Mouse (Mus musculus) megakaryocyte, embryonic 14.5 days (primary cell): ENCODE results near the gene Snap91. TPM values are rescaled to one million over a fixed set of nuclear protein-coding genes. Genes with fewer than 3 reads are reported as not detected.

Source experiments
- H3K27me3 ChIP-seq: replicated peaks from 2 replicates; pipeline ENCODE3; 2012; ENCODE audit warnings: inconsistent platforms
- H3K36me3 ChIP-seq: replicated peaks from 2 replicates; pipeline ENCODE3; 2012; ENCODE audit warnings: low read length, inconsistent platforms, mixed read lengths
- H3K4me1 ChIP-seq: 2 replicates; pipeline ENCODE4 v1.6.1; 2012; ENCODE audit warnings: inconsistent platforms
- H3K4me3 ChIP-seq: replicated peaks from 2 replicates; pipeline ENCODE3; 2012; ENCODE audit warnings: moderate library complexity, mild to moderate bottlenecking, inconsistent platforms
- H3K9me3 ChIP-seq: 2 replicates; pipeline ENCODE4 v1.6.1; 2012; ENCODE audit warnings: inconsistent platforms
- FLI1 ChIP-seq: IDR thresholded peaks from 2 replicates; pipeline ENCODE4 v1.6.1; 2012; ENCODE audit warnings: low read length, inconsistent platforms, mixed read lengths
- GATA1 ChIP-seq: IDR thresholded peaks from 3 replicates; pipeline ENCODE4 v1.6.1; 2012; ENCODE audit warnings: mixed read lengths, low read length, inconsistent platforms, borderline replicate concordance
- polyA plus RNA-seq: library from polyadenylated mRNA; stranded (reverse); fragments of >175 nt; gene quantifications from 2 replicates; pipeline ENCODE4 v1.2.3, GENCODE M21; 2012; ENCODE audit warnings: low replicate concordance; ENCODE audit not compliant: insufficient read depth

The Snap91 gene
- polyA plus RNA-seq, 1 experiment = not detected

- H3K4me3 ChIP-seq = no peak overlapping the region
- TF ChIP-seq GATA1 (no peak), FLI1 (no peak)
These were observed 145.7 kb downstream of the Snap91 start for GRCm38 (mm10) chr9:86734795-86735194.

GRCm38 (mm10) chr9:86734357-86734756, 146.1 kb downstream of the Snap91 start:
- Histone ChIP-seq H3K4me3 (no peak overlapping the region), H3K36me3 (no peaks in the 10 kb centered on the region), H3K27me3 (no peaks in the 10 kb centered on the region), H3K9me3 (no peaks in the 10 kb centered on the region), H3K4me1 (peaks cover 27% of the 10 kb centered on the region)
- TF ChIP-seq FLI1 = no peak
- no peak for TF ChIP-seq GATA1

More at GRCm38 (mm10) chr9:86734795-86735194, 145.7 kb downstream of the Snap91 start:
- Histone ChIP-seq H3K9me3 (no peaks in the 10 kb centered on the region), H3K27me3 (no peaks in the 10 kb centered on the region), H3K36me3 (no peaks in the 10 kb centered on the region), H3K4me1 (peaks cover 27% of the 10 kb centered on the region)

DNA sequence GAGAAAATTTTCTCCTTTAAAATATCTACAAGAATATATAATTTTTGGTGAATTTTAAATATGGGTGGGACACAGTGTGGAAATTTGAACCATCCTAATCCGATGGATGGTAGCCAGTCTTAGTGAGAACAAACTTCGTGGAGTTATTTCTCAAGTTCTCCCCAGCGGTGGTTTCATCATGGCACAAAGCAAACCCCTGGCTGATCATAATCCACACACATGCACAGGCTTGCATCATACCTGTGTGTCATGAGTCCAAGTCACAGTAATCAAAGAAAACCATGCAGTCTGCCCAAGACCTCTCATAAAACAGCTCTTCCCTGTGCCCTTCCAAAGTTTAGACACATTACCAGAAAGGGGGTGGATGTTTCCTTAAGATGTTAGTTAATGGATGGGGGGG, 150.6 kb downstream of the Snap91 start:
- no peaks in the 10 kb centered on the region for H3K36me3 ChIP-seq
- no peaks in the 10 kb centered on the region for H3K27me3 ChIP-seq
- no peak for TF ChIP-seq FLI1
- no peak for TF ChIP-seq GATA1
- no peaks in the 10 kb centered on the region for H3K9me3 ChIP-seq
- no peak overlapping the region for H3K4me3 ChIP-seq
- H3K4me1 ChIP-seq = peaks cover 27% of the 10 kb centered on the region

DNA sequence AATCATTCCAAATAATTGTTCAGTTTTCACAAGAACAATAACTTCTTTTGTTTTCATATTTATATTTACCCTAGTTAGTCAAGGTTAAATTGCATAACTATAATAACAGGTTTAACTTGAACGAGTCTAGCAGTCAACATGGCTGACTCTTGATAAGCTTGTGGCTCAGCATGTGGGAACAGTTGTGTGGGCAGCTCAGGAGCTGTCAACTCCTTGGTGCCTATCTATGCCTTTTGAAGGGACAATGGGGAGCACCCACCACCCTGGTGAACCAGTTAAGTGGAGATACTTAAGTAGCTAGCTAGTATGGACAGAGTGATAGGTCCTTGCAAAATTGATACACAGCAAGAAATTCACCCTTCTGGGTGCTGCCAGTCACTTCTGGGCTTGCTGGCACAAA, 151.4 kb downstream of the Snap91 start:
- Histone ChIP-seq H3K27me3 (no peaks in the 10 kb centered on the region), H3K36me3 (no peaks in the 10 kb centered on the region), H3K9me3 (no peaks in the 10 kb centered on the region), H3K4me1 (peaks cover 27% of the 10 kb centered on the region), H3K4me3 (no peak overlapping the region)
- TF ChIP-seq GATA1 = no peak
- TF ChIP-seq FLI1 = no peak

GRCm38 (mm10) chr9:86728214-86728814, 152.1 kb downstream of the Snap91 start:
- H3K4me1 ChIP-seq = peaks cover 29% of the 10 kb centered on the region
- TF ChIP-seq FLI1 (no peak), GATA1 (no peak)
- no peaks in the 10 kb centered on the region for H3K27me3 ChIP-seq
- H3K9me3 ChIP-seq = no peaks in the 10 kb centered on the region
- no peaks in the 10 kb centered on the region for H3K36me3 ChIP-seq
- H3K4me3 ChIP-seq = no peak overlapping the region

DNA sequence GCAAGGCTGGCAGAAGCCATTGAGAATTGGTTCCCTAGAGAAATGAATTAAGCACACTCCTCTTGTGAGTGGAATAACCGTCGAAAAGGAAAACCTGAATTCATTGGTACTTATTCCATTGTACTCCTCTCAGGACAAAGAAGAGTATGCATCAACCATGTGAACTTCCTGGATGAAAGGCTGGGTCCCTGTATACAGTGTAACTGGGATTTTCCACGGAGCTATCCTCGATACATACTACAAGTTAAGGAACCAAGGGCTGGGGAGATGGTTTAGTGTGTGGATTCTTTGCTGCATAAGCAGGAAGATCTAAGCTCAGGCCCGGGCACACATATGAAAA, 154.1 kb downstream of the Snap91 start:
- TF ChIP-seq GATA1 (no peak), FLI1 (no peak)
- H3K4me1 ChIP-seq = peaks cover 30% of the 10 kb centered on the region
- no peak overlapping the region for H3K4me3 ChIP-seq
- H3K36me3 ChIP-seq = no peaks in the 10 kb centered on the region
- no peaks in the 10 kb centered on the region for H3K27me3 ChIP-seq
- H3K9me3 ChIP-seq = no peaks in the 10 kb centered on the region

GRCm38 (mm10) chr9:86725604-86726380, 154.7 kb downstream of the Snap91 start:
- Histone ChIP-seq H3K4me1 (peaks cover 30% of the 10 kb centered on the region), H3K27me3 (no peaks in the 10 kb centered on the region), H3K4me3 (no peak overlapping the region), H3K9me3 (no peaks in the 10 kb centered on the region), H3K36me3 (no peaks in the 10 kb centered on the region)
- TF ChIP-seq GATA1 (no peak), FLI1 (no peak)

GRCm38 (mm10) chr9:86725066-86725465, 155.4 kb downstream of the Snap91 start:
- Histone ChIP-seq H3K4me1 (peaks cover 30% of the 10 kb centered on the region), H3K27me3 (no peaks in the 10 kb centered on the region), H3K4me3 (no peak overlapping the region), H3K9me3 (no peaks in the 10 kb centered on the region), H3K36me3 (no peaks in the 10 kb centered on the region)
- TF ChIP-seq FLI1 = no peak
- no peak for TF ChIP-seq GATA1

GRCm38 (mm10) chr9:86720794-86721193, 159.7 kb downstream of the Snap91 start:
- Histone ChIP-seq H3K27me3 (no peaks in the 10 kb centered on the region), H3K36me3 (no peaks in the 10 kb centered on the region), H3K9me3 (no peaks in the 10 kb centered on the region), H3K4me1 (peaks cover 7% of the 10 kb centered on the region; the same call in 1 of the 2 replicates), H3K4me3 (no peak overlapping the region)
- TF ChIP-seq FLI1 (no peak), GATA1 (no peak)

DNA sequence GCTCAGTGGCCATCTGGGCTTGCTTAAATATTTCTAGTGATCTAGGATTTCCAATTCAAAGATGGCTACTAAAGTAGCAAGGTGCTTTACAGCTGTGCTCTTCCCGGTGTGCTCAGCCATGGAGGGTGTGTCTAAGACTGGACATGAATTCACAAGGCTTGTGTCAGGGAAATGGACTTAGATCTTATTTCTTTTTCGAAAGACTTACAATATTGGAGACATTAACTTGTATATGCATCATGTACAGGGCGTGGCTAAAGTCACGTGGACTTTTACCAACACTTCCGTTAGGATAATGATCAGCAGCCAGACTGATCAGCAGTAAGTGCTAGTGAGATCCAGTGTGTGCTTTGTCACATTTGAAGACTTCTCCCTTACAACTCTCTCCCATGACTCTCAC, 160.2 kb downstream of the Snap91 start:
- Histone ChIP-seq H3K4me3 (no peak overlapping the region), H3K36me3 (no peaks in the 10 kb centered on the region), H3K4me1 (peaks cover 7% of the 10 kb centered on the region; the same call in 1 of the 2 replicates), H3K27me3 (no peaks in the 10 kb centered on the region), H3K9me3 (no peaks in the 10 kb centered on the region)
- TF ChIP-seq FLI1 (no peak), GATA1 (no peak)
